In the genomic region with DNA sequence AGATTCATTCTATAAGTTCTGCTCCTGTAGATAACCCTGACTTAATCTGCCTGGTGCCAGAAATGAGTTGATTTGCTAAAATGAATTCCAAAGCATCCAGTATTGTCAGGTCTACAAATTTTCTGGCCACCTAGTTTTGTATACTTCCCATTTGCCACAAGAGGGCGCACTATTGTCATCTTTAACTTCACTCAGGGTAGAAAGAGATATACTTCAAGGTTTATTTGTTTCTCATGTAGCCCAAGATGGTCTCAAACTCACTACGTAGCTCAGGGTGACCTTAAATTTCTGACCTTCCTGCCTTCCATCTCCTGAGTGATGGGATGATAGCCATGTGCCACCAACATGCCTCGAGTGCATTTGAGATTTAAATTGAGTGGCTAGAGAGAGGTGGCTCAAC, we compare ENCODE assay signal across 8 mouse cellular contexts. TPM values are rescaled to one million over a fixed set of nuclear protein-coding genes. Genes with fewer than 3 reads are reported as not detected.
A peak's percentile ranks its signal among the peaks of the same experiment; 100 is the strongest.
DNase-seq lines count a peak whose midpoint lies in the region; ATAC-seq lines count a peak whose summit lies in the region.

No protein-coding gene starts in this region.

- peak; percentile 35 for DNase-seq in gastrocnemius, adult 18-20 months (ENCODE audit: low spot score)
- DNase-seq in gastrocnemius, postnatal 25 days = no peak
- peak; percentile 22 for DNase-seq in 3134 (ENCODE audit: extremely low read depth, insufficient read length, low spot score)
- peak; percentile 50 for DNase-seq in Muller cell, postnatal 12 days (ENCODE audit: inconsistent ontology term)
- peak; percentile 78 for DNase-seq in retina, embryonic 14.5 days (ENCODE audit: low spot score)
- no peak for DNase-seq in layer of hippocampus, adult 9-11 months
- no peak for DNase-seq in layer of hippocampus, postnatal 10 days (ENCODE audit: low spot score in 2 of 2)

- peak; percentile 52 to 56; a peak in 1 of 4 replicates for ATAC-seq in hematopoietic stem cell, adult 5-6 weeks (replicated peaks in 1 of 2; ENCODE audit: insufficient read depth in 1 of 2, low FRiP score in 2 of 2, low TSS enrichment in 1 of 2, low read depth in 1 of 2, poor library complexity in 2 of 2, severe bottlenecking in 2 of 2)

RNA-seq across cellular contexts. Expression of gene Nqo1, which starts 16.4 kb away (rescaled TPM):
- total RNA-seq in gastrocnemius, adult 18-20 months (2021) = 10 to 100 TPM; 28.9 to 45.2 TPM
- 10 to 100 TPM in 1 of 2 experiments, 1 to 10 TPM in 1; 9.8 to 11.7 TPM for total RNA-seq in gastrocnemius, postnatal 25 days (2021)
- 2.8 and 4.8 TPM in 2 replicates for total RNA-seq in hematopoietic stem cell, adult 5-6 weeks (2017)
- 1 to 10 TPM; 2.3 to 3.0 TPM for total RNA-seq in layer of hippocampus, postnatal 10 days (2021)

RNA-seq across cellular contexts. Expression of gene Nob1, which starts 38.2 kb away (rescaled TPM):
- total RNA-seq in gastrocnemius, adult 18-20 months (2021) = 10 to 100 TPM; 21.4 to 27.5 TPM
- total RNA-seq in gastrocnemius, postnatal 25 days (2021) = 10 to 100 TPM; 14.6 to 19.2 TPM
- 38.5 and 39.0 TPM in 2 replicates for total RNA-seq in hematopoietic stem cell, adult 5-6 weeks (2017)
- 10 to 100 TPM; 36.3 to 36.9 TPM for total RNA-seq in layer of hippocampus, postnatal 10 days (2021)

RNA-seq across cellular contexts. Expression of gene Wwp2, which starts 49.5 kb away (rescaled TPM):
- total RNA-seq in gastrocnemius, adult 18-20 months (2021) = 10 to 100 TPM; 13.8 to 14.2 TPM
- 10 to 100 TPM; 13.0 to 16.2 TPM for total RNA-seq in gastrocnemius, postnatal 25 days (2021)
- 62.0 and 62.7 TPM in 2 replicates for total RNA-seq in hematopoietic stem cell, adult 5-6 weeks (2017)
- total RNA-seq in layer of hippocampus, postnatal 10 days (2021) = 10 to 100 TPM; 36.1 to 36.7 TPM

Comparison
In these comparisons a context has a peak if more than half of its experiments do, and no peak if none do; other contexts are left out.
1. DNase-seq: peak in gastrocnemius, adult 18-20 months (single experiment), 3134 (single experiment), Muller cell, postnatal 12 days (single experiment) and retina, embryonic 14.5 days (single experiment); none in gastrocnemius, postnatal 25 days (single experiment), layer of hippocampus, adult 9-11 months (single experiment) and layer of hippocampus, postnatal 10 days (0 of 2).